Mouse (Mus musculus) embryo, embryonic 10.5 days (tissue): ENCODE results near the gene Atp6v1e1.
"Not testable (repeated sequence)": the region's sequence is repeated elsewhere in the genome, so short reads cannot be mapped to it uniquely, and the experiment has no call there.

Experiments
- DNase-seq: peaks from one replicate; pipeline ENCODE4 v3.0.0-alpha.2; 2015; ENCODE audit warnings: low spot score

The Atp6v1e1 gene

DNA sequence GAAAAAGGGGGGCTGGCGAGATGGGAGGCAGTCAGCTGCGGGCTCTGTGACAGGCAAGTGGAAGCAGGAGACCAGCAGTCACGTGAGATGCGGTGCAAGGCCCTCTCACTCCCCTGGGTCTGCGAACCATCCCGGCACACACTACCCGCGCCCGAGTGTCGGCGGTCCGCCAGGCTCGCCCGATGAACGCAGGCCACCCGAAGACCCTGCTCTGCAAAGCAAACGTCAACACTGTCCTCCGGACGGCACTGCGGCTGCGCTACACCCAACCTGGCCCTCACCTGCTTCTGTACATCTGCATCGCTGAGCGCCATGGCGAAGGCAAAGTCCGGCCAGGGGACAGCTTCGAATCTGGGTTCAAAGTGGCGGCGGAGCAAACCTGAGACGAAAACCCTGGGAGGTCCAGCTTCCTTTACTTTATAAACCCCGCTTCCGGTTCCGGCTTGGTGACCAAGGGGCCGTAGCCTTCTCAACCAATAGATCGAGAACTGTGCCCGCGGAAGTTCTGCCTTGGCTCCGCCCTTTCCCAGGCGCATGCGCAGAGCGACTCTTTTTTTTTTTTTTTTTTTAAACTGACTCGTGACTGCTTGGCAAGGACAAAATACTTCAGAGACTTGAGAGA lies at the start of gene Atp6v1e1:
Gene Atp6v1e1, minus strand, starts transcription at position 487 of the 622 bp plus-strand sequence.
- peak; percentile 98 for DNase-seq

DNA sequence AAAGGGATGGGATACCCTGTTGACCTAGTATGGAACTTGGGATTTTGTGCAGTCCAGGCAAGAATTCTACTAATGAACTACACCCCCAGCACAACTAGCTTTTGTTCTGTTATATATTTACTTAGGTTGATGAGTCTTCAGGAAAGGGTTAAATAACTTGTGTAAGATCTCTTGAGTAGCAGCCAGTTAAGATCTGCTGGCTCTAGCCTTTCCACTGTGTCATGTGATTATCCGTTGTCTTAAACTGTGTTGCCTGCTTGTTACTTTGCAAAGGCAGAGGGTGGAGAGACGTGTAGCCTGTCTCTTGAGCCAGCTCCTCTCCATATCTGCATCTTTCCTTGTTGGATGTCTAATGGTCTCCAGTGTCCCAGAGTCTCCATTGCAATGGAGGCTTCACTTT lies 48.7 kb upstream of the Atp6v1e1 start:
- DNase-seq = no peak

DNA sequence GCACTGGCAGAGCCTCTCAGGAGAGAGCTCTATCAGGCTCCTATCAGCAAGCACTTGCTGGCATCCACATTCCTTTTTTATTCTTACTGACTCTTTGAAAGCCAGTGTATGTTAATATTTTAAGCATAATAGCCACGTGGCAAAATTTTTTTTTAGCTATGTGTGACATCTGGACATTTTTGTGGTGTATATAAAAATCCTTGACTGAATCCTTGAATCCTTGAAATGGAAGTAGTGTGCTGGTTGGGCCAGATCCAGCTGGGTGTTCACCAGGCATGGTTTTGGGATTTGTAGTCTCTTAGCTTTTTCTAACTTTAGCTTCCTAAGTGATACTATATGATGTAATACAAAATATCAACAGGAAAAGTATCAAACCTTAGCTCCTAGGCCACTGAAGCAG lies 46.2 kb upstream of the Atp6v1e1 start:
- no peak for DNase-seq

DNA sequence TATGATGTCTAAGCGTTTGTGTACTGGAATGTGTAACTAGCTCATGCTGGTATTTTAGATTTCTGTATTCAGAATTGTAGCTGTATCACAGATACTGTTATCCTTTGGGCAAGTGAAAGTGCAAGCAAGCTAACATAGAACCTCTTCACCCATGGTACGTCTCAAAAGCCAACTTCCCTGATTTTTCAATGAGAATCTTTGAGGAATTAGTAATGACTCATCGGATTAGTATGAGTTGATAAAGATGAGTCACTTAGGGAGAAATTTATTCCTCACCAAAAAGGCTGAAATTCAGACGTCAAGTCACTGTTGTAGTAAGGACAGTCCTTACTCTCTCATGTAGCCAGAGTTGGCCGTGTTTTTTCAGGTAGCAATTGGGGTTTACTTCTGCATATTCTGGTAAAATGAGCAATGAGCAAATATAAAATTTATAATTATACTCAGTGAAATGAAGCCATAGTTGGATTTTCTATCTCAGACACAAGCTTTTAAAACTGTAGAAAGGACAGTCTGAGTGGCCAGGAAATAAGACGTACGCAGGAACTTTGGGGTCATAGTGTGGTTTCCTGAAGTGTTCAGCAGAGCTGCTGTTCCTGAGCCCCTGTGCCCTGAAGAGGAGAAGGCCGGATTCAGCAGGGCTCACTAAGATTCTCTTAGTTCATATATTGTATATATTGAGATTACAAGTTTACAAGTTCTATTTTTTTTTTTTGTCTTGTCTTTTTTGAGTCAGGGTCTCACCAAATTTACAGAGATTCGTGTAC lies 43.6 kb upstream of the Atp6v1e1 start:
- no peak for DNase-seq

DNA sequence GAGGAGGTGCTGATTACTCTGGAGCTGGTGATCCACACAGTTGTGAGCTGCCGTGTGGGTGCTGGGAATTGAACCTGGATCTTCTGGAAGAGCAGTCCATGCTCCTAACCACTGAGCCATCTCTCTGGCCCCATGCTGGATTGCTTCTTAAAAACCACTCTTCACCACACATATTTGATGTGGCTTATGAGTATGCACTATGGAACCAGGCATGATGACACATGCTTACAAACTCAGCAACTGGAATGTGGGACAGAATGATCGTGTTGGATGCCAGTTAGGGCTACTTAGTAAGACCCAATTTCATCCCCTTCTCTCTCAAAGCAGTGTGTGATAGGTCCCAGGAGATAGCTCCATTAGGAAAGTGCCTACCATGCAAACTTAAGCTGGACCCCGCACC lies 37.5 kb upstream of the Atp6v1e1 start:
- no peak for DNase-seq

DNA sequence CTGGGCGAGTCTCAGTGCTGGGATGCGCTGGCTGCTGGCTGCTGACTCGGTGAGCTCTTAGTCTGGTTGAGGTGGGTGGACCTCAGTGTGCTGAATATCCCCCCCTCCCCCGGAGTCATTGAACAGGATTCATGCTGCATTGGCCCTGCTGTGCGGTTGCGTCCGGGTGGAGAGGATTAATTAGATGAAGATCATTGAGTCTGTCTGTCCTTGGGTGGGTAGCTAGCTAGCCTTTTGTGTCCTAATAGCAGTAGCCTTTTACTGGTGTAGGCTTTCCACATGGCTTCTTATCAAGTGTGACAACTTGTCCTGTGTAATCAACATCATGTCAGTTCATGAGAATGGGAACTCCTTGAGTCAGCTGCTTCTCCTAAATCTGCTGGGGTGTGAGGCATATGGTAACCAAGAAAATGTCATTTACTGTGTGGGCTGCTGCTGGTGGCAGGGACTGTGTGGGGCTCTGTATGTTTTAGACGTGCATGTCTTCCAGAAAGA lies 35.7 kb upstream of the Atp6v1e1 start:
- peak; percentile 15 for DNase-seq

DNA sequence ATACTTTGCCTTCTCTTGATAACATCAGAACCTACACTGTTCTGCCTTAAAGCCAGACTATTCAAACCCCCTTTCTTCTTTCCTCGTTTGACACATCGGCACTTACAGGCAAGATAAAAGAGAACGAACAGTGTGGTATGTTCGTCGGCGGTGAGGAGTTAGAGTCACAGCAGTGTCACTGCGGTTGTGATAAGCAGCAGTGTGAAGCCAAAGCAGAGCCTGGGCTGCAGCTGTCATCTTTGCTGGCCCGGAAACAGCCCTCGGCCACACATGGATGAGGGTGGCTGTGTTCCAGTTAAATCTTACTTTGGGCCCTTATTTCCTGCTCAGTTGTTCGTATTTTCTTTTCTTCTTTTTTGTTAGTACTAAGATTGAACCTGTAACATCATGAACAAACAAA lies 31.8 kb upstream of the Atp6v1e1 start:
- DNase-seq = no peak

DNA sequence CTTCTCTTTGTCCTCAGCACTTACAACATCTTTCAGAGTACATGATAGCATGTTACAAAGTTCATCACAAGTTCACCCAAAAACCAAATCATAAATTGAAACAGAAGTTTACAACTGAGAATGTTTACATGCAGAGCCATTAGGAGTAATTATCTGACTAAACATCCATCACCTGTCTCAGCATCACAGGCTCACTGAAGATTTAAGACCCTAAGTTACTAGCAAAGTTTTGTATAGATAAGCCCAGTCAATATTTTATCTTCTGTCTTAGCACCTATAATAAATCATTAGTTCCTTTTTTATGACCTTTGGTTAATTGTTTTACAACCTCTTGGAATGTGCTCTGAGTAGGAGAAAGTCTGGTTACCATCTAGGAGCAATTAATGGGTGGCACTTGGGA lies 28.1 kb upstream of the Atp6v1e1 start:
- not testable (repeated sequence) for DNase-seq

DNA sequence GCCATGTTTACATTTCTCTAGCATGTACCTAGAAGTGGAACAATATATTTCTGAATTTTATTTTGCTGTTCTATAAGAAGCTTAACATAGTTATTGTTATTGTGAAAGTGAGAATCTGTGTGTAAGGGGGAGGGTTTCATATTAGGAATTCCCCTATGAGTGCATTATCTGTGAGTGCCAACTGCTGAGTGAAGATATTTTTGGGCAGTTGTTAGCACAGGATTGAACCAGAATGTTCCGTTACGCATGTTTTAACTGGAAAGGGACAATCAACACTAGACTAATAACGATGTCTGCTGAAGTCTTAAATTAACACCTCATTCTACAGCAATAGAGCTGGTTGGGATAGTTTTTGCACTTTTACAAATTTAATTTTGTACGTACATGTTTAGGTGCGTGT lies 19.2 kb upstream of the Atp6v1e1 start:
- DNase-seq = no peak

DNA sequence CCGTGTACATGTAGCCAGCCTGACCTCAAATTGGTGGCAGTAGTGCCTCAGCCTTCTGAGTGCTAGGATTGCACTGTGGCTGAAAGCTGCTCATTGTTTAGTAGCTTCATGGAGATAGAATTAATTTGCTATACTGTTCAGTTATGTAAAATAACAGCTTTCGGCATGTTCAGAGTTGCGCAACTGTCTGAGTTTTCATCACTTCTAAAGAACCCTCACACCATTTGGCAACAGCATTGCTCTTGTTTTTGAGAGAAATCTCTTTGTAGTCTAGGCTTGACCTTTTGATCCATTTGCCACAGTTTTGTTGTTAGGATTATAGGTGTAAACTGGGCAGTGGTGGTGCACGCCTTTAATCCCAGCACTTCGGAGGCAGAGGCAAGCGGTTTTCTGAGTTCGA lies 17.7 kb upstream of the Atp6v1e1 start:
- no peak for DNase-seq

DNA sequence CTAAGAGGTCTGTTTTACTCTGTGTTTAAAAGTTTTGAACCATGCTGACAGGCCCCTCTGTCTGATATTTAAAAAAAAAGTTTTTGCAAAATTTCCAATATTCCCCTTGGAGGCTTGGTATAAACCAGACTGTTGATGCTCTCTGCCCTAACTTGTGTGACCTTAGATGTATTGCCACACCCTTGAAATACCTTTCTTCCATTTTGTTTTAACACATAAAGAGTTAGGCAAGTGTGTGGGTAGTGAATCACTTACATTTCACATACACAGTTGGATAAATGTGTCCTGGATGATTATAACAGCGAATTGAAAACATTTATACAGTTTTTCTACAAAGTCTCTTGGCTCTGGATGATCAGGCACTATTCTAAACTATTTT lies 14.5 kb upstream of the Atp6v1e1 start:
- DNase-seq = peak; percentile 12

DNA sequence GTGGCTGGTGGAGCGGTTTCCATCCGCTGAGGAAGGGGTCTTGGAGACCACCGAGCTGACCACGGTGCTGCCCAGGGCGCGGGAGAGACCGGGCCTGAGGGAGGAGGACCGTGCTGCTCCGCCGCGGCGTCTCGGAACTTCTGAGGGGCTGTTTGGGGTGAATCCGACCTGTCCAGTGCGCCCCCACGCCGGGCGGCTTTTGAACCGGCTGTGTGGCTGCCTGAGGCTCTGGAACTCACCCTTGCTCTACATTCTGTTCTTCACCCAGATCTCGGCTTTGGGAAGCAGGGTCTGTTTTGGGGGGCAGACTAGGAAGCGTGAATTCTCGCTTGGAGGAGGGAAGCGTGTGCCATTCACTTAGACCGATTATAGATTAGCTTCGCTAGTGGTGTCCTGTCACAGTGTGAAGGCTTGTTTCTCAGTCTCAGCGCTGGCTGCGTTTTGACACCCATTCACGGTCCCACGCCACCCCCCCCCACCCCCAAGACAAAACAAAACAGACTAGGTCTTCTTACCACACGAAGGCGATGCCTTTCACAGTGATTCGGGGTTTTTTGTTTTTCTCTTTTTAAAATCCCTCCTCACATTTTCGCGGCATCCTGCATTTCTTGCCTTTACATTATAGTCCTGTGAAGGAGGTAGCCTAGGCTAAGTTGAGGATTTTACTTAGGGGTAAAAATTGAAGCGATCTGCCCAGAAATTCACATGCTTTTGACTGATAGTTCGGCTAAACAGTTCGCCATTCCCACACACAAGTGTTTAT lies 14.0 kb upstream of the Atp6v1e1 start:
- no peak for DNase-seq

DNA sequence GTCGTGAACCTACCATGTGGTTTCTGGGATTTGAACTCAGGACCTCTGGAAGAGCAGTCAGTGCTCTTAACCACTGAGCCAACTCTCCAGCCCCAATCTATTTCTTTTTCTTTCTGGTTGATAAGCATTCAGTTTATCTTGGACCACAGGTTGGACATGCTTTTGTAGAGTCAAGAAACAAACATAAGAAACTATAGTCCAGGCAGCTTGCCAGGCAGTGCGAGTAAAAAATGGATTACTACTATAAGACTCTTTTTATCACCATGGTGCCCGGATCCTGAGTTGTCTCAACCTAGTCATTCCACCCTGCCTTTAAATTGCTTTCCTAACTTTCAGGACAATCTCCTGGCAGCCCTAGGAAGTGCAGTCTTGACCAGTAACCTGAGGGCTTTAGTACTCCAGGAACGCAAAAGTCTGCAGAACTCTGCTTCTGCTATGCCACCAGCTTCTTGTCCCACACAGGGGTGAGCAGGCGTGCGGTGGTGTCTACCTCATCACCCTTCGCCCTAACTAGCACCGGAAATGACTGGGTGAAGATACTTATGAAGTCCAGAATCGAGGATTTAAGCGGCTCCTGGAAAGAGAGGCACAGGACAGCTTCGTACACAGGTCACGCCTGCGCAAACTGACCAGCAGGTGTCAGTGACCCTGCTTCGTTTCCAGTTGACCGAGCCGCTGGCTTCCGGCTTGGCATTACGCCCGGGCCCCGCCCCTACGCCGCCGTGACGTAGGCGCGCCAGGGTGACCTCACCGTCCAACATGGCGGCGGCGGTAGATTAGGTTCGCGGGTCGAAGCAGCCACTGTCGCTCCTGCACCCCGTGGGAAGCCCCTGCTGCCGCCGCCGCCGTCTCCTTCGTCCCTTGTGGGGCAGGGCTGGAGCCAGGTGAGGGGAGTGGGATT lies 13.1 kb upstream of the Atp6v1e1 start, which contains the start of gene Bcl2l13:
Gene Bcl2l13, plus strand, starts transcription at position 739 of the 901 bp plus-strand sequence.
- DNase-seq = peak; percentile 96

DNA sequence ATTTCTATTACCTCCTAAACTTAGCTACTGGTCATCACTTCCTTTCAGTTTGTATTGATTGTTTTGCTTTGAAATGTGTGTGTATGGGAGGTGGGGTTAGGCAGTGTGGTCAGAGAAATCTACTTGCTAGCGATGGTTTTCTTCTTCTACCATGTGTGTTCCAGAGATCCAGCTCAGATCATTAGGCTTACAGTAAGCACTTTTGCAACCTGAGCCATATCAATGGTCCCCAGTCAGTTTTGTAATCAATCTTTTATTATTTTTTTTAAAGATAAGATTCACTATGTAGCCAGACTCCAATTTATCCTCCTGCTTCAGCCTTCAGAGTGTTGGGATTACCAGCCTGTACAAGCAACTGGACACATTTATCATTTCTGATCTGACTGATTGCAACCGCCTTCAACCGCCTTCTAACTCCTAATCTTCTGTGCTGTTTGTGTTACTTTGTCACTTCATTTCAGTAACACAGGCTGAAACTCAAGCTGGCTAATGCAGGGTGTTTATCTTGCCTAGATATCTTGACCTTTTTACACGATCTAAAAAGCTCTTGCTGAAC lies 12.3 kb upstream of the Atp6v1e1 start:
- no peak for DNase-seq

DNA sequence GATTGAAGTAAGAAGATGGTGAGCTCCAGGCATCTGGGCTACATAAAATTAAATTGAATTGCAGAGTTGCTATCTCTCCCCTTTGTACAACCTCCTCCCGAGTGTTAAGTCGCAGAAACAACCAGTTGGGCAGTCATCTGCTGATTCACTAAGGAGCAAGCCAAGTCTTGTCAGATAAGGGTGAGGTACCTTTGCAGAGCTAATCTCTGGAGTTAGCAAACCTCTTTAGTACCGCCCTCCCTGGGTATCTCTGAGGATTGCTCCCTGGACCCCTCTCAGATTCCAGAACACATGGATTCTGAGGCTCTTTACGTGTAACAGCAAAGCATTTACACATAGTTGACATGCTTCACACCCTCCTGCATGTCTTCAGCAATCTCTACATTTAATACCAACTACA lies 9.5 kb upstream of the Atp6v1e1 start:
- no peak for DNase-seq

DNA sequence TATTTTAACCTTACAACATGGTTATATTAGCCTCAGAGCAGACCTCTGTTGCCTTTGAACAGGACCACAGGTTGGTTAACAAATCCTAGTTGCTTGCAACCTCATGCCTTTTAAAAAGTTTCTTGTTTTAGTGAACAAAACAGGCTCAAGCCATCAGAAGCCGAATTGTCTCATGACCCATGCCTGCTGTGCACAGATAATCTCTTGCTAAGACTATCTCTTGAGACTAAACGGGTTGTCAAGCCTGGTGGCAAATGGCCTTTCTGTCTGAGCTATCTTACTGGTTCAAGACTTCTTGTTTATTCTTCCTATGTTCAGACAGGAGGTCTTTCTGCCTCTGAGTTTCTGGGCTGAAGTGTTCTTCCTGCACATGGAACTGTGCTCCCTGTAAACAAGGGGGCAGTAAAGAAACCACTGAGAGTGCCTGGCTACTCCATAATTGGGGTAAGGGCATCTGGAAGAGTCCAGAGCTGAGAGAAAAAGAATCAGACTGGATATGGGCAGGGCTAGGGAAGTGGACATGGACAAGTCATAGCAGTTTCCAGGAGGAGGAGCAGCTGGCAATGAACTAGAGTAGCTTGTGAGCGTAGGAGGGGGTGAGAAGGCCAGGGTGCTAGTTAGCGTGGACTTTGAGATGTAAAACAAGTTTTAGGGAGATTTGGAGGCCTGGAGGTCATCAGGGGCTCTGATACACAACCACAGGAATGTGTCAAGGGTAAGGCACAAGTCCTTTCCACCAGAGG lies 8.4 kb upstream of the Atp6v1e1 start:
- DNase-seq = no peak

DNA sequence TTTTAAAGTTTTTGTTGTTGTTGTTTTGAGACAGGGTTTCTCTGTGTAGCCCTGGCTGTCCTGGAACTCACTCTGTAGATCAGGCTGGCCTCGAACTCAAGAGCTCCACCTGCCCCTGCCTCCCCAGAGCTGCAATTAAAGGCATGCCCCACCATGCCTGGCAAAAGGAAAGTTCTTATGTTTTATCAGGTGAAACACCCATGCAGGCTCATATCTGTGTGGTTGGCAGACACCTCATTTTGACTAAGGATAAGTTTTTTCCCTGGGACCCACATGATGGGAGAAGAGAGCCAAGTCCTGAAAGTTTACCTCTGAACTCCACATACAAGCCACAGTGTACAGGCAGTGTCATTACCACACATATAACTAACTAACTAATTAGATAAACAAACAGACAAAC lies 7.5 kb upstream of the Atp6v1e1 start:
- no peak for DNase-seq

DNA sequence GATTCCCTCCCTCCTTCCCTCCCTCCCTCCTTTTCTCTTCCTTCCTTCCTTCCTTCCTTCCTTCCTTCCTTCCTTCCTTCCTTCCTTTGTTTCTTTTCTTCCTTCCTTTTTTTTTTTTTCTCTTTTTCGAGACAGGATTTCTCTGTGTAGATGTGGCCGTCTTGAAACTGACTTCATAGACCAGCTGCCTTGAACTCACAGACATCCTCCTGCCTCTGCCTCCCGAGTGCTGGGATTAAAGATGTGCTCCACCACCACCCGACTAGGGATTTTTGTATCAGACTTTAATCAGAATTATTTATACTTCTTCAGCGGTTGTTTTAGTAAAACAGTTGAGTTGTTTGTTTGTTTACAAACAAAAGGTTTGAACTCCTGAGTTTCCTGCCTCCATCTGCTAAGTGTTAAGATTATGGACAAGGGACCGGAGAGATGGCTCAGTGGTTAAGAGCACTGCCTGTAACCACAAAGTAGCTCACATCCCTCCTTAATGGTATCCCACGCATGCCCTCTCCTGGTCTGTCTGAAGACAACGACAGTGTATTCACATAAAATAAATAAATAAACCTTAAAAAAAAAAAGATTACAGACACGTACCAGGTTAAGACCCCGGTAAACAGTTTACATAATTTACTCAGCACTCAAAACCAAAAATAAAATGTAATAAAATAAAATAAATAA lies 483 bp upstream of the Atp6v1e1 start:
- DNase-seq = peak; percentile 3

DNA sequence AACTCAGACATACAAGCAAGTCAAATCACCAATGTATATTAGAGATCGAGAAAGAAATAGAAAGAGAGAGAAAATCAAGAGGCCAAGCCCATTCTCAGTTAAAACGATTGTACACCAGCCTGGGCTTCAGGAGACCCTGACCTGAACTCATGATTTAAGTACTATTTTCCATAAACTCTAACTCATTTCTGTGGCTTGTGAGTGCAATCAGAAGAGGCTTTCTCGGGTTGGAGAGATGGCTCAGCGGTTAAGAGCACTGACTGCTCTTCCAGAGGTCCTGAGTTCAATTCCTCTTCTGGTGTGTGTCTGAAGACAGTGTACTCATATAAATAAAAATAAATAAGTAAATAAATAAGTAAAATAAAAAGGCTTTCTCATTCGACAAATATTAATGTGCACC lies 878 bp downstream of the Atp6v1e1 start:
- no peak for DNase-seq

DNA sequence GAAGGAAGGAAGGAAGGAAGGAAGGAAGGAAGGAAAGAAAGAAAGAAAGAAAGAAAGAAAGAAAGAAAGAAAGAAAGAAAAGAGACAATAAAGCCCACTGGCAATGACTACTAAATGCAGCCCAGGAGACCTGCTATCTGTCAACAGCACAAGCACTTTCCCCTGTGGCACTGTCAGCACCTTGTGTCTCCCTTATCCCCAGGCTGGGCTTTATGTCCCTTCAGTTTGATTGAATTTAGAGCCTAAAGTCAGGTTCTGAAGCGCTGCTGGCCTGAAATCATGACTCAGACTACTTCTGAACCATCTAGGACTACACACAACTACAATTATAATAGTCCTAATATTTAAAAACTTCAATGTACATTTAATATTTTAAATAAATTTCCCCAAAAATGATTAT lies 1.7 kb downstream of the Atp6v1e1 start:
- no peak for DNase-seq
